Mouse (Mus musculus) gastrocnemius, postnatal 25 days (tissue): ENCODE results near the gene Ubl4b. TPM values are rescaled to one million over a fixed set of nuclear protein-coding genes. Genes with fewer than 3 reads are reported as not detected.

Experiments
- DNase-seq: peaks from one replicate; pipeline ENCODE4 v3.0.0; 2022
- long read RNA-seq, 2 experiments: library from polyadenylated mRNA; stranded (forward); transcript quantifications; one replicate each; pipeline ENCODE4 v2.0.0; 2021
- total RNA-seq, 2 experiments: library from RNA; stranded (reverse); gene quantifications; 1 replicate in 1 of 2; 2 replicates in 1 of 2; pipeline ENCODE4 v1.2.3; 2021

Gene Ubl4b
- not detected for total RNA-seq
- long read RNA-seq, experiment 1, result 0 reads
- long read RNA-seq, experiment 2, result 0 reads

DNA sequence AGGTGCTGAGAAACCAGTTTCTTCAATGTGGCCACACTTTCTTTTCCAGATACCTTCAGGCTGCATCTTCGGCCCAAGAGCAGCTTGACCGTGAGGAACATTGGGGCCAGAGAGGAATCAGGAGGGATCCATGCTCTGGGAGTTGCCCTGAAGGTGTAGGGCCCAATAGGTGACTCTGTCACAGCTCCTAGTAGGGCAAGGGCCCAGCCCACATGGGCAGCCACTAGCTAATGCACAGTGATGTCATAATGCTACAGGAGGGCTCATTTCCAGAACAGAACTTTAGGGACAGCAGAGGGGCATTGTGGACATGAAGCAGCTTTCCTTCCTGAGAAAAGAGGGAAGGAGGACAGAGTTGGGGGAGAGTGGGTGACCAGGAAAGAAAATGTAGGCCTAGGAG lies at the start of gene Ubl4b:
Gene Ubl4b, minus strand, starts transcription at position 232 of the 400 bp plus-strand sequence.
- no peak for DNase-seq

DNA sequence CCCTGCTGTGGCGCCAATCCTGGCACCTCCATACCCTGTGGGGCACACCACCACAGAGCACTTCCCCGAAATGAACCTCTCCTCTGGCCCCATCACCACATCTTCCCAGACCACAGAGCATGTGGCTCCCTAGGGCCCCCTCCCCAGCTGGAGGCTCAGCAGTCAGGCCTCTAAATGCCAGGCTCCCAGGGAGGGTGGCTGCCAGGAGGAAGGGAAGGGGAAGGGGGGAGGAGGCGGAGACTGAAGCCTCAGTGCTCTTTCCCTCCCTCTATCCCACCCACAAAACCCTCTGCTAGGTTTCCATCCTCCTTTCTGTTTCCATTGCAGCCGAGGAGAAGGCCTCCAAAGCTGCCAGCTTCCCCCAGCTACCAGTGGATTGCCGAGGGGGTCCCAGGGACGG lies 45.3 kb upstream of the Ubl4b start:
- DNase-seq, result no peak

DNA sequence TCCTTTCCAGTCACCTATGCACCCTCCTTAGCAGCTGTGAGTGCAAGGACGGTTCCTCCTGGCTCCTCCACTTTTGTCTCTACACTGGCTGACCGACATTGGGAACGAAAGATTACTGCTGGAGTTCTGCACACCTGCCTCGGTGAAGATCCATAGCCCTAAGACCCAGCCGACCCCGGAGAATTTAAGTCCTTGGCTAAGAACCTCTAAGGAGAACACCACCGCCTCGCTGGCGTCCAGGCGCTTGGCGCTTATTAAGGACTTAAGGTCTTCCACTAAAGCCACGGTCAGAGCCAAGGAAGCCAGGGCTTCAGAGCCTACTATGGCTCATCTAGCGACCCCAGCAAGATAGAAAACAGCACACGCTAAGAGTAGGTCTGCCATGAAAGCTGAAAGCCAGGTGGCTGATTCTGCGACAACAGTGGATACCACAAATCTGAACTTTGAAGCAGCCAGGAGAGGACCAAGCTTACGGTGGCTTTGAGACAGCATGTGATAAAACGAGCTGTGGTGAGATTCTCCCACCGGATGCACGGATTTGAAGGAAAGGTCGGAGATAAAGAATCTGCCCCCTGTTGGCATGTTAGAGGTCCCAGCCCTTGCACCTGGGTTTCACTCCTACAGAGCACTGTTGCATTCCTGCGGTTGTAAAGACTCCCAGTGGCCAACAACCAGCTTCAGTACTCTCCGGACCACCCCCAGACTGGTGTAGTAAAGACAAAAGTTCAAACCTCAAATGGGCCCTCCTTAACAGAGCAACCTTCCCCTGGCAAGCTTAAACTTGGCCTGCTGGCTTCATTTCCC lies 42.9 kb upstream of the Ubl4b start:
- DNase-seq, result no peak

- DNase-seq, result no peak
These were observed 42.3 kb upstream of the Ubl4b start for GRCm38 (mm10) chr3:107597134-107597533.

DNA sequence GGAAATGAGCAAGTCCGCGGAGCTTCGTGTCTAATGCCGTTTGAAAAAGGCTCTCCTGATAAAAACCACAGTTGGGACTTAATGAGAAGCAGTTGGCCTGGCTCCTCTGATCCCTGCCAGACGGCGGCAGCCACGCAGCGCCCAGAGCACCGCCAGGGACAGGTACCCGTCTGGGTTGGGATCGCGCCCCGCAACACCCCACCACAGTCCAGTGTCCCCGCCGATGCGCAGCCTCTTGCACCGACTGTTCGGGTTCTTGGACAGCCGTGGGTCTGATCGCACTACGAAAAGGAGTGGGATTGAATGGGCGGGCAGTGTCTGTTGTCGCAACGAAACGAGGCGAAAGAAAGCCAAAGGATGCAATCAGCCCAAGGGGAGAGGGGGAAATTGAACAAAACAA lies 41.7 kb upstream of the Ubl4b start:
- no peak for DNase-seq

DNA sequence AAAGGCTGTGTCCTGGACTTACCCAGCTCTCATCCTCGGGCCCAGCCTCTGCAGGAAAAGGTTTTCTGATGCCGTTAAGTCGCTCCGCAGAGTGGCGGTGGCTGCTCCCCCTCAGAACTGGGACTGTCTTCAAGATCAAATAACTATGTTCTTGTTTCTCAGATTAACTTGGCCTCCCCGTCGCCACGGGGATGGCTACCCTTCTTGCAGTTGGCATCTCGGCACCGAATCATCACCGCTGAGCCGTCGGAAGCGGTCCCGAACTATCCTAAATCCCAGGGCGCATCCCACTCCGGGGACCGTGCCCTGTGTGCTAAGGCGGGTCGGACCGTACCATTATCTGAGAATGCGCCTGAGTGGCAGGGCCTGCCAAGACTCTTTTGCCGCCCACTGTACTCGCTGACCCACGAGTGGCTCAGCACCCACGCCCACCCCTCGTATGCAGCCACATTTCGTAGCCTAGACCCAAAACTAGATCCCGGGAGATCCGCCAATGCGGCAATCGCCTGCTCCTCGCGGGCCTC lies 41.1 kb upstream of the Ubl4b start:
- DNase-seq, result no peak

DNA sequence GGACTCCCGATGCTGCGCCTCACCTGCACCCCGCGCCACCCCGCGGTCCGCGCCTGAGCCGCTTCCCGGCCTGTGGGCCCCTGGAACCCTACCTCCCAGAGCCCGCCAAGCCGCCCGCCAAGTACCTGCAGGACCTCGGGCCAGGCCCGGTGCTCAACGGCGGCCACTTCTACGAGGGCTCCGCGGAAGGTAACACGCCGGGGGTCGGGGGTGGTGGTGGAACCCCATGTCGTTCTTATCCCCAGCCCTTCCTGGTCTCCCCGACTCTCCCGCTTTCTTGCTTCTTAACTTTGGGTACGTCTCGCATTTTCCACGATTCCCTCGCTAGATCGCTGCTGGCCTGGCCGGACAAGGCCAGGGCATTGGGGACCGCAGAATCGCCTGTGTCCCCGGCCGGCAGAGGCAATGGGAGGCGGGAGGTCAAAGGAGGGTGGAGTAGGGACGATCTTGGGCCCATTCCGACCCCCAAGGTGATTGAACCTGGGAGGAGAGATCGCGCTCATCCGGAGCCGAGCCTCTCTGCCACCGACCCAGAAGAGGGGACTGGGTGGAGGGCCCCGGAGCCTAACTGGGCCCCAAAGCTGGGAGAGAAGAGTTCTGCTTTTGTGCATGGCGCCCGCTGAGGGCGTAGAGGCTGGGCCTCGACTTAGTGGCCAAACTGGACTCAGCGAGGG lies 40.5 kb upstream of the Ubl4b start:
- DNase-seq, result no peak

GRCm38 (mm10) chr3:107594662-107595263 lies 39.9 kb upstream of the Ubl4b start, which contains the start of gene Alx3:
TSS of gene Alx3 (plus strand) at chr3:107595031.
- no peak for DNase-seq

DNA sequence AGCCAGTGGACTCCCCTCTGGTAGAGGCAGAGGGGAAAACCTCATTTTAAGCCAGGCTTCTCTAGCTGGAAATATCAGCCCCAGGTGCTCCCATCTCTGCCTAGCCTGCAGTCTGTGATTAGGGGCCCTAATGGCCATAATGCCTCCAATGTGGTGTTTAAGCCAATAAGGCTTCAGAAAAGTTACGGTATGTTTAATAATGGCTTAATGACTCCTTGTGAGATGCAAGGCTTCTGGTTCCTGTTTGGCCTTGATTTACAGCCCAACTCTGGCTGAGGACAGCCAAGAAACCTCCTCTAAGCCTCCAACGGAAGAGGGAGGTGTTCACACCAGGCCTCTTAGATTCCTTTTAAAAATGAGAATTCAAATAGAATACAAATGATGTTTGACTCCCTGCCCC lies 38.8 kb upstream of the Ubl4b start:
- DNase-seq, result no peak

GRCm38 (mm10) chr3:107591612-107592011 lies 36.7 kb upstream of the Ubl4b start:
- no peak for DNase-seq

DNA sequence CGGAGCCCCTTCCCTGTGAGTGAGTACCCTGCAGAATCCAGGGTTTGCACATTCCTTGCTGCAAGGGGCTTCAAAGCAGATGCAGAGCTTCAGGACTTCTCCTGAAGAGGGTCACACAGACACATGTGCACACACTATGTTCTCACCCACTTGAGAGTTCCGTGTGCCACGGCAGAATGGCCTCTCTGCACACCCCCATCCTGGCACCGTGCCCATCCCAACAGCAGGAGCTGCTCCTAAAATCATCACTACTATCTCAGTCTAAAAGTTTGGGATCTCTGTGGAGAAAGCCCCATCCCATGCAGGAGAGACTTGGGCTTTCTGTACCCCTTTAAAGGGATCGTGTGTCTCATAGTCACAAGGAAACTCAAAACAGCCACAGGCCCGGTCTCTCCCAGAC lies 31.6 kb upstream of the Ubl4b start:
- DNase-seq, result no peak

DNA sequence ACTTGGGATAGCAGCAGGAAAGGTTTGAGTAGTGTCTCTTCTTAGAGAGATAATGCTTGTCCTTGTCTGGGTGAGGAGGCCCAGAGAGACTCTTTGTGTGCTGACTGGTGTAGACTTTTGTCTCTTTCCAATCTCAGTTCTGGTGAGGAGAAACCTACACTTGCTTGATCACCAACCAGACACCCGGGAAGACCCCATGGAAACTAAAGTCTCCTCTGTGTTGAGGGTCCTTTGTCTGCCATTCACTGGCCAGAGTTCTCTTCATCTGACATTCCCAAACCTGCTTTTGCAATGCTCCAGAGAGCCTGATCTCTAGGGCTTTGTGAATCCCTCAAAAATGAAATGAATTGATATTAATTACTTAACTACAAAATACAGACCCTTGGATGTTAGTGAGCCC lies 29.0 kb upstream of the Ubl4b start:
- no peak for DNase-seq

DNA sequence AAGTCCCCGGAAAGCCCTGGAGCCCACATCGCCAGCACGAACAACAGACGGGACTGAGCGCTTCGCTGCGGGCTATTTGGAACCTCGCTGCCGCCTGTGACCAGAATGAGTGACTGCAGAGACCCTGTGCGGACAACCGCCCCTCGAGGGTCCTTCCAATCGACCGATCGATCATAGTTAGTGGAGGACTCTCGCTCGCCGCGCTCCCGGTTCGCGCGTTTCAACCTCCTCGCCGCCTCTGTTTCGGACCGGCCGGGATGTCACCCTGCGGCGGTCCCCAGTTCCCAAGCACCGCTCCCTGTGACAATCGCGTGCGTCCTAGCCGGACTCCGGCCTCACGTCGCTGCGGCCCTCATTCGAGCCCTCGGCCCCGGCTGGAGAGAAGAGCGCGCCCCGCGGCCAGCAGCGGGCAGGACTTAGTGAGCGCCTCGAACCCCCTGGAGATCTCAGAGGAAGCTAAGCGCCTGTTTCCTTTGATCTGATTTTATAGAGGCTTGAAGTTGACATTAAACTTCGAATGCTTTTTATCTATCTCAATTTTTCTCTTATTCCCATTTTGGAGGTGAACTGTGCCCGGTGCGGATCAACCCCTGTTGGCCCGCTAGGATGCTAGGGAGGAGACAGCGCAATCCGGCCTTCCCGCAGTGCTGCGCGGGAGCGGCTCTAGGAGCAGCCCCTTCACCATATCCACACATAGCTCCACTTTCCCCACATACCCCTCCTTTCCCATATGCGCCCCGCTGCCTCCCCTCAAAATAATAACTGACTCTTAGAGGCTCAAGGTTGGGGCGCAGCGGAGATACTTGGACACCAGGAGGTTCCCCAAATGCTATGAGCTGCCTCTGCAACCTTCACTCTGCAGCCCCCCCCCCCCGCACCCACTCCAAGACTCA lies 28.2 kb upstream of the Ubl4b start:
- DNase-seq, result no peak

- DNase-seq, result no peak
These were observed 27.4 kb upstream of the Ubl4b start for GRCm38 (mm10) chr3:107582130-107582874.

- DNase-seq, result no peak
These were observed 26.5 kb upstream of the Ubl4b start for GRCm38 (mm10) chr3:107581103-107582010.

DNA sequence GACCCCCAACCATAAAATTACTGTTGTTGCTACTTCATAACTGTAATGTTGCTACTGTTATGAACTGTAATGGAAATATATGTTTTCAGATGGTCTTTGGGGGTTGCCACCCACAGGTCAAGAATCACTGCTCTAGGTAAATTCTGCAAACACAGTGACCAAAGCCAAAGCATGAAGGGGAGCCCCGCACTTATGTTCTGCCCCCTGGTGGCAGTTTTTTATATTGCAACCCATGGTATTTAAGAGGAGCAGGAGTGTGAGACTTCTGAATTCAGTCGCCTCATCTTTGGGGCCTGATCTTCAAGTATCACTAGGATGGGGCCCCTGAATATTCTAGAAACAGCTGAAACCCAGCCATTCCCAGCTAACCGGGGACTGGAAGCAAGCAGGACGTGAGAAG lies 24.6 kb upstream of the Ubl4b start:
- no peak for DNase-seq

GRCm38 (mm10) chr3:107577810-107578390 lies 23.0 kb upstream of the Ubl4b start:
- no peak for DNase-seq

DNA sequence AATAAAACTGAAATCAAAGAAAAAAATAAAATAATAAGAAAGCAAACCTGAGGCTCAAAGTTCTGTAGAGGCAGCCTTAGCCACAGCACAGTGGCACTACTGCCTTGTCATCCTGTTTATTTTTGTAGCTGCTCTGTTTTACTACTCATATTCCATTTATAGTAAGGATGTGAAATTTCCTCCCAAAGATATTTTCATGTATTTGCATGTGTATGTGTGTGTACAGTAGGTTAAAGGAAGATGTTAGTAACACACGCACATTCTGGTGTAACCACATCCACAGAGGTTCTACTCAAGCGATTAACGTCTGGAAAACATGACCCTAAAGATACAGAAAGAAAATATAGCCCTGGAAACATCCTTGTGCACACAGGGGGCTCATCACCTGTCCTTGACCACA lies 21.9 kb upstream of the Ubl4b start:
- no peak for DNase-seq

DNA sequence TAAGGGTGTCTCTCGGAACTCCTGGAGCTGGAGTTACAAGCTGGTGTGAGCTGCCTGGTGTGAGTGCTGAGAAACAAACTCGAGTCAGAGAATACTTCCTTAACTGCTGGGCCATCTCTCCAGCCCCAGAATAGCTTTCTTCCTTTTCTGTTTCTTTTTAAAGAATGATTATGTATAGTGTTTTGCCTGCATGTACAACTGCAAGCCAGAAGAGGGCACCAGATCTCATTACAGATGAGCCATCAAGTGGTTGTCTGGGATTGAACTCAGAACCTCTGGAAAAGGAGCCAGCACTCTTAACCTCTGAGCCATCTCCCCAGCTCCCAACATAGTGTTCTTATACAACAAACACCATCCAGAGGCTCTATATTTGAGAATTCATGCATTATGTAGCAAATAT lies 16.3 kb upstream of the Ubl4b start:
- no peak for DNase-seq

DNA sequence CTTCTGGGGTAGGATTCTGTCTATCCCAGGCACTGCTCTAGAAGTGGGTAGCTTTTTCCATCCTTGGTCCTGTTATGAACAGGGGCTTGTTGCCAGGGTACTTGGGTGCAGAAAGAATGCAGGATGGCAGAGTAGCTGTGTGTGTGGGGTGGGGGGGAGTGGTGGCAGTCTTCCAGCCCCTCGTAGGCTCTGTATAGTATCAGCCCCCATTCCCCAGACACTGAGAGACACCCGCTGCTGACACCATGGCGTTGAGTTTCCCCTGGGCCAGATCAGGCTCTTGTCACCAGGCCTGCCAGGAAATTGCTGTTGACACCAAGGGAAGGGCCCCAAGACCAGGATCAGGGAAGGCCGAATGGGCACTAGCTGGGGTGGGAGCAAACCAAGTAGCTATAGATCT lies 13.8 kb upstream of the Ubl4b start:
- DNase-seq, result no peak
